Mouse (Mus musculus): ENCODE data around the gene Hspa8. TPM values are rescaled to one million over a fixed set of nuclear protein-coding genes. Genes with fewer than 3 reads are reported as not detected.

Hspa8 gene
- 1,901 and 2,710 TPM in 2 replicates for polyA plus RNA-seq (2012; rRNA removed)

GRCm38 (mm10) chr9:40800675-40801612 lies at the start of gene Hspa8:
Gene Hspa8, plus strand, starts transcription at chr9:40800984.

Other genes starting within 250 kb of the Hspa8 start
- gene Gm21915, start 130.4 kb upstream of the Hspa8 start, polyA plus RNA-seq (2012; rRNA removed) = not detected in 2 replicates
- gene Clmp, start 115.0 kb upstream of the Hspa8 start, polyA plus RNA-seq (2012; rRNA removed) = 40.8 and 65.0 TPM in 2 replicates
- not detected in 2 replicates for gene Bsx, start 73.1 kb downstream of the Hspa8 start, polyA plus RNA-seq (2012; rRNA removed)
- 0.47 and 0.77 TPM in 2 replicates for gene Jhy, start 163.1 kb downstream of the Hspa8 start, polyA plus RNA-seq (2012; rRNA removed)
- 0.07 TPM in 1 of 2 replicates, not detected in the other for gene Crtam, start 203.6 kb downstream of the Hspa8 start, polyA plus RNA-seq (2012; rRNA removed)